Mouse (Mus musculus): ENCODE results near the gene Uba3. TPM values are rescaled to one million over a fixed set of nuclear protein-coding genes. Genes with fewer than 3 reads are reported as not detected.

Uba3 gene
- polyA plus RNA-seq, 1 experiment from 2014 or later: 79.3 TPM

GRCm38 (mm10) chr6:97209201-97209600, 3.8 kb upstream of the Uba3 start:
- no peak for ATAC-seq (ENCODE audit: borderline replicate concordance, extremely low read depth, low FRiP score, low TSS enrichment)
- no peaks in the 10 kb centered on the region for H3K27me3 ChIP-seq
- 43% methylated on average over 3 of the region's 3 CpGs for WGBS
- H3K4me2 ChIP-seq: no peak overlapping the region
- no peaks in the 10 kb centered on the region for H3K9me3 ChIP-seq
- peaks cover 30% of the 10 kb centered on the region for H3K4me1 ChIP-seq
- no peak overlapping the region for H3K27ac ChIP-seq
- no peak overlapping the region for H3K9ac ChIP-seq
- no peak overlapping the region for H3K4me3 ChIP-seq
- no peaks in the 10 kb centered on the region for H3K36me3 ChIP-seq

GRCm38 (mm10) chr6:97208406-97208805, 3.0 kb upstream of the Uba3 start:
- H3K9ac ChIP-seq: no peak overlapping the region
- peak overlapping the region; percentile 21 for H3K27ac ChIP-seq

GRCm38 (mm10) chr6:97207085-97207484, 1.6 kb upstream of the Uba3 start:
- ATAC-seq (ENCODE audit: borderline replicate concordance, extremely low read depth, low FRiP score, low TSS enrichment): no peak
- Histone ChIP-seq H3K4me3 (no peak overlapping the region), H3K9me3 (no peaks in the 10 kb centered on the region), H3K27ac (no peak overlapping the region), H3K36me3 (no peaks in the 10 kb centered on the region), H3K4me1 (peaks cover 28% of the 10 kb centered on the region), H3K9ac (no peak overlapping the region), H3K27me3 (no peaks in the 10 kb centered on the region), H3K4me2 (no peak overlapping the region)
- WGBS: 63% methylated on average over 4 of the region's 4 CpGs

More at GRCm38 (mm10) chr6:97208406-97208805, 3.0 kb upstream of the Uba3 start:
- H3K9me3 ChIP-seq: no peaks in the 10 kb centered on the region
- H3K27me3 ChIP-seq: no peaks in the 10 kb centered on the region
- H3K4me3 ChIP-seq: no peak overlapping the region
- H3K4me2 ChIP-seq: no peak overlapping the region
- ATAC-seq (ENCODE audit: borderline replicate concordance, extremely low read depth, low FRiP score, low TSS enrichment): no peak
- WGBS: 39% methylated on average over 3 of the region's 3 CpGs
- H3K36me3 ChIP-seq: no peaks in the 10 kb centered on the region
- H3K4me1 ChIP-seq: peaks cover 32% of the 10 kb centered on the region

- peak; percentile 43 for ATAC-seq (ENCODE audit: borderline replicate concordance, extremely low read depth, low FRiP score, low TSS enrichment)
- Histone ChIP-seq H3K36me3 (peaks cover 4% of the 10 kb centered on the region; the same call in 1 of the 2 replicates), H3K4me3 (peak overlapping the region; percentile 80), H3K27ac (peak overlapping the region; percentile 79), H3K9ac (peak overlapping the region; percentile 84), H3K4me2 (peak overlapping the region; percentile 70), H3K27me3 (no peaks in the 10 kb centered on the region), H3K9me3 (no peaks in the 10 kb centered on the region), H3K4me1 (peaks cover 15% of the 10 kb centered on the region)
- under 1% methylated on average over 16 of the region's 16 CpGs for WGBS
Measured at GRCm38 (mm10) chr6:97204952-97205351, 495 bp downstream of the Uba3 start.

GRCm38 (mm10) chr6:97204252-97204869, 1.1 kb downstream of the Uba3 start:
- Histone ChIP-seq H3K9ac (peak overlapping the region; percentile 84), H3K36me3 (peaks cover 4% of the 10 kb centered on the region; the same call in 1 of the 2 replicates), H3K4me3 (peak overlapping the region; percentile 80), H3K4me2 (peak overlapping the region; percentile 70), H3K27me3 (no peaks in the 10 kb centered on the region), H3K27ac (no peak overlapping the region), H3K4me1 (peaks cover 12% of the 10 kb centered on the region), H3K9me3 (no peaks in the 10 kb centered on the region)
- 5% methylated on average over 9 of the region's 9 CpGs for WGBS
- ATAC-seq (ENCODE audit: borderline replicate concordance, extremely low read depth, low FRiP score, low TSS enrichment): no peak

- no peaks in the 10 kb centered on the region for H3K9me3 ChIP-seq
- H3K27me3 ChIP-seq: no peaks in the 10 kb centered on the region
- H3K9ac ChIP-seq: no peak overlapping the region
- no peak overlapping the region for H3K4me3 ChIP-seq
- H3K36me3 ChIP-seq: peaks cover 12% of the 10 kb centered on the region
- no peak overlapping the region for H3K4me2 ChIP-seq
- ATAC-seq (ENCODE audit: borderline replicate concordance, extremely low read depth, low FRiP score, low TSS enrichment): no peak
- H3K27ac ChIP-seq: no peak overlapping the region
- 62% methylated on average over 3 of the region's 3 CpGs for WGBS
- peaks cover 12% of the 10 kb centered on the region for H3K4me1 ChIP-seq
Measured at GRCm38 (mm10) chr6:97202477-97202876, 3.0 kb downstream of the Uba3 start.

GRCm38 (mm10) chr6:97200437-97200836, 5.0 kb downstream of the Uba3 start:
- peaks cover 12% of the 10 kb centered on the region for H3K4me1 ChIP-seq
- no peaks in the 10 kb centered on the region for H3K9me3 ChIP-seq
- H3K9ac ChIP-seq: no peak overlapping the region
- peaks cover 30% of the 10 kb centered on the region for H3K36me3 ChIP-seq
- H3K27me3 ChIP-seq: no peaks in the 10 kb centered on the region
- no peak overlapping the region for H3K4me3 ChIP-seq
- no peak overlapping the region for H3K27ac ChIP-seq
- no peak overlapping the region for H3K4me2 ChIP-seq
- ATAC-seq (ENCODE audit: borderline replicate concordance, extremely low read depth, low FRiP score, low TSS enrichment): no peak
- 61% methylated on average over 3 of the region's 3 CpGs for WGBS

GRCm38 (mm10) chr6:97179367-97179828, 26.0 kb downstream of the Uba3 start:
- Histone ChIP-seq H3K4me1 (peaks cover 23% of the 10 kb centered on the region), H3K4me3 (peak overlapping the region; percentile 92), H3K4me2 (peak overlapping the region; percentile 61), H3K27ac (peak overlapping the region; percentile 92), H3K9ac (peak overlapping the region; percentile 98), H3K36me3 (peaks cover 16% of the 10 kb centered on the region), H3K9me3 (no peaks in the 10 kb centered on the region), H3K27me3 (no peaks in the 10 kb centered on the region)
- WGBS: 6% methylated on average over 11 of the region's 11 CpGs
- ATAC-seq (ENCODE audit: borderline replicate concordance, extremely low read depth, low FRiP score, low TSS enrichment): peak; percentile 52

GRCm38 (mm10) chr6:97178491-97179366, 26.7 kb downstream of the Uba3 start, which contains the start of gene Tmf1:
Gene Tmf1 (minus strand): TSS chr6:97179122.
- H3K27me3 ChIP-seq: no peaks in the 10 kb centered on the region
- H3K4me2 ChIP-seq: peak within 1 kb of the TSS; percentile 61
- ATAC-seq (ENCODE audit: borderline replicate concordance, extremely low read depth, low FRiP score, low TSS enrichment): peak; percentile 98
- no peaks in the 10 kb centered on the region for H3K9me3 ChIP-seq
- H3K4me1 ChIP-seq: peaks cover 23% of the 10 kb centered on the region
- peak within 1 kb of the TSS; percentile 92 for H3K27ac ChIP-seq
- peaks cover 14% of the 10 kb centered on the region for H3K36me3 ChIP-seq
- H3K4me3 ChIP-seq: peak within 1 kb of the TSS; percentile 92
- WGBS: under 1% methylated on average over 74 of the region's 80 CpGs
- H3K9ac ChIP-seq: peak within 1 kb of the TSS; percentile 98

- Histone ChIP-seq H3K9me3 (no peaks in the 10 kb centered on the region), H3K4me3 (no peak overlapping the region), H3K4me1 (peaks cover 23% of the 10 kb centered on the region), H3K36me3 (peaks cover 33% of the 10 kb centered on the region), H3K9ac (no peak overlapping the region), H3K27ac (no peak overlapping the region), H3K4me2 (0 out of 2 replicates have a peak overlapping the region, but pooled peaks have one; percentile 1), H3K27me3 (no peaks in the 10 kb centered on the region)
- no peak for ATAC-seq (ENCODE audit: borderline replicate concordance, extremely low read depth, low FRiP score, low TSS enrichment)
- 78% methylated on average over 11 of the region's 11 CpGs for WGBS
Measured at GRCm38 (mm10) chr6:97175716-97176115, 29.7 kb downstream of the Uba3 start.

GRCm38 (mm10) chr6:97150156-97150555, 55.3 kb downstream of the Uba3 start:
- no peak overlapping the region for H3K27ac ChIP-seq
- no peak for ATAC-seq (ENCODE audit: borderline replicate concordance, extremely low read depth, low FRiP score, low TSS enrichment)
- no peak overlapping the region for H3K4me3 ChIP-seq
- H3K9ac ChIP-seq: no peak overlapping the region
- H3K4me1 ChIP-seq: peaks cover 29% of the 10 kb centered on the region
- H3K9me3 ChIP-seq: no peaks in the 10 kb centered on the region
- H3K4me2 ChIP-seq: no peak overlapping the region
- WGBS: 76% methylated on average over 6 of the region's 6 CpGs
- no peaks in the 10 kb centered on the region for H3K27me3 ChIP-seq
- H3K36me3 ChIP-seq: peaks cover 8% of the 10 kb centered on the region

GRCm38 (mm10) chr6:97149721-97150120, 55.7 kb downstream of the Uba3 start:
- peak overlapping the region; percentile 97 for H3K4me2 ChIP-seq
- no peaks in the 10 kb centered on the region for H3K9me3 ChIP-seq
- H3K9ac ChIP-seq: no peak overlapping the region
- no peak overlapping the region; the same call in 1 of the 2 replicates for H3K4me3 ChIP-seq
- WGBS: 68% methylated on average over 2 of the region's 2 CpGs
- ATAC-seq (ENCODE audit: borderline replicate concordance, extremely low read depth, low FRiP score, low TSS enrichment): no peak
- H3K27ac ChIP-seq: peak overlapping the region; percentile 88
- H3K4me1 ChIP-seq: peaks cover 34% of the 10 kb centered on the region
- peaks cover 8% of the 10 kb centered on the region for H3K36me3 ChIP-seq
- H3K27me3 ChIP-seq: no peaks in the 10 kb centered on the region

All from lung, embryonic 15.5 days (tissue).